Mouse (Mus musculus): ENCODE measurements at regions not wholly inside any gene's neighbourhood (a gene's known extent, or its start where the extent isn't known, plus 50 kb on each side); places are given as distances from the start of the nearest gene placed in this dataset.

DNA sequence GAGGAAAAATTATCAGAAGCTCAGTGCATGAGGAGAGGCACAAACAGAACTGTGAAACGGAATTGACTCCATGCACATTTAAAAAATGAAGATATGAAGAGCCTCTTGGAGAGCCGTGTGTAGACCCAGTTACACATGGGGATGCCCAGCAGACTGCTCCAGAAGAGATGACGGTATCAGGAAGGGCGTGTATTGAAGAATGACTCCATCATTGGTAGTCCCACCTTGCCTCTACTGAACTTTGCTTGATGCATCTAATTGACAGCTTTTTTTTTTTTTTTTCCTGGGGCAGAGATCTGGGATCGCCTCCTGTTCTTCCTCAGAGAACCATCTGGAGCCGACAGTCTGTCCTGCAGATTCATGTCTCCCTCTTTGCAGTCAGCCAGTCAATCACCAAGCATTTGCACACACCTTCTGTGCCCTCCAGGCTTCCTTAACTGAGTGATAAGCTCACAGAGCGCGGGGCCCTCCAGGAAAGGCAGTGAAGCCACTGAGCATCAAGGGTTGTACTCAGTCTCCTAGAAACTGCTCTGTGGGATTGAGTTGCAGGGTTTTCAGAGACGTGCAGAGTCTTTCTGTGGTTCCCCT is 57.6 kb upstream of the D1Pas1 start:
- H3K9me3 ChIP-seq, result no peaks in the 10 kb centered on the region
- ATAC-seq (ENCODE audit: low FRiP score, low read depth), result no peak
- H3K27me3 ChIP-seq, result no peaks in the 10 kb centered on the region
- no peak overlapping the region for H3K4me2 ChIP-seq (replicated peaks)
- H3K36me3 ChIP-seq, result no peaks in the 10 kb centered on the region
- no peak overlapping the region for H3K27ac ChIP-seq
- H3K9ac ChIP-seq, result no peak overlapping the region
- 76% methylated on average over 9 of the region's 9 CpGs for WGBS
- H3K4me3 ChIP-seq, result no peak overlapping the region
- no peaks in the 10 kb centered on the region for H3K4me1 ChIP-seq

DNA sequence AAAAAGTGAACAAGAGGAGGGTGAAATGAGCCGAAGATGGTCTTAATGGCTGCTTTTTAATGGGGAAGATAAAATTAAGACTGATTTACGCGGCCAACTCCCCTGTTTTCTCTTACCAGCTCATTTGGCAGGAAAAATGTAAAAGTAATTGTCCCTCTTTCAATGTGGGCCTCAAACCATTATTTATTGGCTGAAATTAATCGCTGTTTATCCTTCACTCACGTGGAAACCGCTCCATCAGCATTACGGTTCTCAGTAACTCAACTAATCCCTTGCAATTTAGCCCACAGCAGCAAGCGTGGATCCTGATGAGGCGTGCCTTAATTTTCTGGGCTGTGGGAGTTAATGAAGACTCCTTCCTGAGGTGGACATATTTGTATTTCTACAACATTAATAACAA is 58.1 kb upstream of the D1Pas1 start:
- no peak overlapping the region for H3K27ac ChIP-seq
- no peaks in the 10 kb centered on the region for H3K9me3 ChIP-seq
- H3K4me2 ChIP-seq (replicated peaks), result no peak overlapping the region
- ATAC-seq (ENCODE audit: low FRiP score, low read depth), result no peak
- no peaks in the 10 kb centered on the region for H3K27me3 ChIP-seq
- H3K4me1 ChIP-seq, result no peaks in the 10 kb centered on the region
- H3K9ac ChIP-seq, result no peak overlapping the region
- no peak overlapping the region for H3K4me3 ChIP-seq
- H3K36me3 ChIP-seq, result no peaks in the 10 kb centered on the region
- WGBS, result 56% methylated on average over 9 of the region's 9 CpGs

DNA sequence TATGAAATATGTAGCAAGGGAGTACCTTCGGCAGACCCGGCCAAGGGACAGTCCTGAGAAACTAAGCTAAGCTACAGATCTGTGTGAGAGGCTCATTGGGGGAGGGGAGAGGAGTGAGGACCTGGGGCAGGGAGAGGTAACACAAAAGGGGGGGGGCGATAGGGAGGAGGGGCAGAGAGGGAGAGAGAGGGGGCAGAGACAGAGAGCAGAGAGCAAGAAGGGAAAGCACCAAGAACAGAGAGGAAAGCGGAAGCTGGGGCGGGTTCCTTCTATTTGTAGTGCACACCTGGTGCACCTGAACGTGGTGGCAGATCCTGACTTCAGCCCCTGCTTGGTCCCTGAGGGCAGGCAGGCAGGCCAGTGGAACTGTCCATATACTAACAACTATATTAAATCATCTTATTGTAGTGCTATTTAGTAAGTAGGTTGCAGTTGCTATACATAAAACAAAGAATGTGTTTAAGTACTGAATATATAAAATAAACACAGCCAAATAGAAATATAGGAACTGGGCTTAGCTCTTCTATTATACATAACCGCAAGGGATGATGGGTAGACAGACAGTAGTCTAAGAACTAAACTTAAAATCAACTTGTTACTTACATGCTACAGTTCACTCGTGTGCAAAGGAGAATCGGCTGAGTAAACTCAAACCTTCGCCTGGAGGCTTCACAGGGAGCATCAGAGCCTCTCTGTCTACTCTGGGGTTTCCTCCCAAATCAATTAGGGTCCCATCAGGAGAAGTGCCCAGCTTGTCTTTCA is 59.6 kb upstream of the D1Pas1 start:
- Histone ChIP-seq H3K36me3 (no peaks in the 10 kb centered on the region), H3K9ac (no peak overlapping the region), H3K27ac (no peak overlapping the region), H3K27me3 (no peaks in the 10 kb centered on the region), H3K9me3 (no peaks in the 10 kb centered on the region), H3K4me1 (no peaks in the 10 kb centered on the region), H3K4me2 (replicated peaks) (no peak overlapping the region), H3K4me3 (no peak overlapping the region)
- 86% methylated on average over 9 of the region's 10 CpGs for WGBS
- ATAC-seq (ENCODE audit: low FRiP score, low read depth), result no peak

DNA sequence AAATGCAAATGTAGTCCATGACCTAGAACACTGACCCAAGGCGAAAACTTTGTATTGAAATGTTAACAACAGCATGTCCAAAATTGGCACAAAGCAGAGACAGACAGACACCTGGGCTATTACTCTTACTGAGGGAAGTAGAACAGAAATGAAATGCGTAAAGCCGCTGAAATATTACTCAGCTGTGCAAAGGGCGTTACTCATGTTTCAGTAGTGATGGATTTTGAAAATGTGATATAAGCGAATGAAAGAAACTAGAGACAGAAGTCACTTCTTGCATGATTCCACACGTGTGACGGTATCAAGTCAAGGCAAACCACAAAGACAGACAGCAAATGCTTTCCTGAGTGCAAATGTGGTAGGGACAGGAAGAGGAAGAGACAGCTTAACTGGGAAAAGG is 61.3 kb upstream of the D1Pas1 start:
- no peaks in the 10 kb centered on the region for H3K36me3 ChIP-seq
- 90% methylated on average over 7 of the region's 7 CpGs for WGBS
- no peaks in the 10 kb centered on the region for H3K27me3 ChIP-seq
- H3K9me3 ChIP-seq, result no peaks in the 10 kb centered on the region
- ATAC-seq (ENCODE audit: low FRiP score, low read depth), result no peak
- peaks cover 5% of the 10 kb centered on the region; the same call in 1 of the 2 replicates for H3K4me1 ChIP-seq
- no peak overlapping the region for H3K27ac ChIP-seq
- no peak overlapping the region for H3K4me3 ChIP-seq
- H3K9ac ChIP-seq, result no peak overlapping the region
- no peak overlapping the region for H3K4me2 ChIP-seq (replicated peaks)

DNA sequence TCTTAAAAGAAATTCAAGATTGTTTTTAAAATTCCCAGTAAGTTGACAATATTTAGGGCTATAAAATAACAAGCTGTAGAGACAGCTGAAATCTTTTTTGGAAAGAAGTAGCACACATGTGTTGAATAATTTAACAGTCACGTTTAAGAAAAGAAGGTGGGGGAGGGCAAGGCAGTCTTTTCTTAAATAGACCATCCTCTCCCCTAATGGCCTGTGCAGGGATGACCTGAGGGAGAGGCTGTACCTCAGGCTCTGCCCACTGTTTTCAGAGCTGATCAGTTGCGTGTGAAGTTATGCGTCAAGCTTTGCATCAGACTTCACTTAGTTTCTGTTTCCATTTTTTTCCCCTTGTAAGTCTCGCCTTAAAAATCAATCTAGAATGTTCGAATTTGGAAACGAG is 65.7 kb upstream of the D1Pas1 start:
- no peaks in the 10 kb centered on the region for H3K36me3 ChIP-seq
- H3K27me3 ChIP-seq, result 0 out of 2 replicates have a peak, but pooled peaks cover 4% of the 10 kb centered on the region
- WGBS, result 46% methylated on average over 6 of the region's 6 CpGs
- no peak for ATAC-seq (ENCODE audit: low FRiP score, low read depth)
- H3K4me3 ChIP-seq, result no peak overlapping the region
- no peaks in the 10 kb centered on the region for H3K9me3 ChIP-seq
- H3K27ac ChIP-seq, result no peak overlapping the region
- peaks cover 5% of the 10 kb centered on the region; the same call in 1 of the 2 replicates for H3K4me1 ChIP-seq
- H3K4me2 ChIP-seq (replicated peaks), result no peak overlapping the region
- H3K9ac ChIP-seq, result no peak overlapping the region

DNA sequence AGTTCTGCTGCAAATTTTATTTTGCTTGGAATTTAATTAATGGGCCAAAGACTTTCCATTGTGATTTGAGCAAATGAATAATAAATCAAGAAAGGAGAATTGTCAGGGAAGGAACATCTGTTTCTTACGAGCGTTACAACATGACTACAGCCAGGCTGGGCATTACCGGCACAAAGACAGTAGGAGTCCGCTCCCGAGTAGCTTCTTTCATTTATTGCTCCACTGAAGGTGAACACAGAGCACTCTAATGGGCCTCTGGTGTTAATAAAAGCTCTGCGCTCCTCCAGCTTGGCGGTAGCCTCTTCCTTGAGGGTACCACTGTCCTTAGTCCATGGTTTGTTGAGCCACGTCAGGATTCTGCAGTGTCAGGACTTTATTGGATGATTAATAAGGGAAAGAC is 69.0 kb upstream of the D1Pas1 start:
- H3K9ac ChIP-seq, result no peak overlapping the region
- peaks cover 7% of the 10 kb centered on the region; the same call in 1 of the 2 replicates for H3K9me3 ChIP-seq
- ATAC-seq (ENCODE audit: low FRiP score, low read depth), result no peak
- H3K4me3 ChIP-seq, result no peak overlapping the region
- no peak overlapping the region for H3K4me2 ChIP-seq (replicated peaks)
- H3K4me1 ChIP-seq, result peaks cover 5% of the 10 kb centered on the region; the same call in 1 of the 2 replicates
- H3K27me3 ChIP-seq, result 0 out of 2 replicates have a peak, but pooled peaks cover 4% of the 10 kb centered on the region
- H3K27ac ChIP-seq, result no peak overlapping the region
- 41% methylated on average over 8 of the region's 8 CpGs for WGBS
- H3K36me3 ChIP-seq, result no peaks in the 10 kb centered on the region

DNA sequence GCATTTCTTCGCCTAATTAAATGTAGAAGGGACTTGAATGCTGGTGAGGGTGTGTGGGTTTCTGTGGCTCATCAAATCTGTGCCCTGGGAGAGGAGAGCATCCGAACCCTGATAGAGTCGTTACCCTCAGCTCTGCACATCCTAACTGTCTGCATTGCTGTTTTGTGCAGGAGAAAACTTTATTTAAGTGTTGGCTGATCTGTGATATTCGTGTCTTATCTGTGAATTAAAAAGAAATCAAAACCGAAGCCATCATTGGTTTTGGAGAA is 77.7 kb upstream of the D1Pas1 start:
- Histone ChIP-seq H3K9ac (no peak overlapping the region), H3K27ac (no peak overlapping the region), H3K36me3 (no peaks in the 10 kb centered on the region), H3K9me3 (0 out of 2 replicates have a peak, but pooled peaks cover 3% of the 10 kb centered on the region), H3K4me1 (peaks cover 13% of the 10 kb centered on the region), H3K4me3 (no peak overlapping the region), H3K4me2 (replicated peaks) (no peak overlapping the region), H3K27me3 (peaks cover 3% of the 10 kb centered on the region; the same call in 1 of the 2 replicates)
- no peak for ATAC-seq (ENCODE audit: low FRiP score, low read depth)
- WGBS, result 63% methylated on average over 5 of the region's 5 CpGs

DNA sequence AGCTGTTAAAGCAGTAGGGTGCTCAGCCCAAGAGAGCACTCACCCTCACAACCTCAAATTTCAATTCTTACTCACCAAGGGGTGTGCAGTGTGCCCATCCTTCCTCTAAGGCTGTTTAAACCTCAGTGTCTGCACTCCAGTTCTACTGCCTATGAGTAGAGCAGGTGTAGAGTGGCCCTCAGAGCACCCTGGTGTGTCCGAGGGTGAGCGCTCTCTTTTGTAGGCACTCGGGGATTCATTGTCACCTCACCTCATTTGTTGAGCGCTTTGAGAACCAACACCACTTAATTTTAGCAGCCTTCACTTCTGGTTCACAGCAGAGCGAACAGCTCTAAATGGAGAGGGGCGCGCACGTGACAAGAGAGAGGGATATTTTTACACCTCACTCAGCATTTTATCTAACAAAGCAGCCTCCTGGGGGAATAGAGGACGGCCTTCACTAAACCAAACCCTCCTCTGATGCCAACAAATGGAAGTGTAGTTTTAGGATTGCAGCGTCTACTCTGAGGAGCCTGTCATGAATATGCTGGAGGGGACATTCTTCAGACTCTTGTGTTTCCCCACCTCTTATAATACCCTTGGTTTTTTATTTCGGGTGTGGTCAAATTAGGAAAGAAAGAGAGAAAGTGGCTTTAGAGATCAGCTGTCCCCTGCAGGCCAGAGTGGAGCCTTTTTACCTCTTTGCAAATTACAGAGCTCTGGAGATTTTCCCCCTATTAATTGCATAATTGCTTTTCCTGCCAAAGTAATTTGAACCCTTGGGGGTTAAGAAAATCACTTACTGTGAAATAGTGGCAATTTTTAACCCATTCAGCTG is 78.2 kb upstream of the D1Pas1 start:
- ATAC-seq (ENCODE audit: low FRiP score, low read depth), result no peak
- peaks cover 3% of the 10 kb centered on the region; the same call in 1 of the 2 replicates for H3K27me3 ChIP-seq
- no peak overlapping the region for H3K9ac ChIP-seq
- peaks cover 13% of the 10 kb centered on the region for H3K4me1 ChIP-seq
- WGBS, result 51% methylated on average over 11 of the region's 11 CpGs
- H3K36me3 ChIP-seq, result no peaks in the 10 kb centered on the region
- no peak overlapping the region for H3K4me2 ChIP-seq (replicated peaks)
- no peak overlapping the region for H3K4me3 ChIP-seq
- H3K9me3 ChIP-seq, result 0 out of 2 replicates have a peak, but pooled peaks cover 3% of the 10 kb centered on the region
- no peak overlapping the region for H3K27ac ChIP-seq

DNA sequence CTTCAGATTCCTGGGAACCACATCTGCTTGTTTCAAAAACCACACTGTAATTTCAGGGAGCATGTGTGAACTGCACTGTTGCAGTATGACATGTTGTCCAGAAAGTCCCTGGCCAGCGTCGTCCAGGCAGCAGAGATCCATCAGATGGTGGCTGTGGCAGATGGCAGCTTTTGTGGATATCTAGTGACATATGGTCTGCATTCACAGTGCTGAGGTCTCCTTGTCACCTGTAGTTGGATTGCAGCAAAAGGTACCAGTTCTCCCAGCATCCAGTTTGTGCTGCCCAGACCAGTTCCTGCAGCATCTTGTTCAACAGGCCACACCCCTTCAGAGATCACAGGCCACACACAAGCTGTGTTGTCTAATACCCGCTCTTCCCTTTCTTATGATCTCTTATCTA is 80.1 kb upstream of the D1Pas1 start:
- H3K4me3 ChIP-seq, result no peak overlapping the region
- H3K4me2 ChIP-seq (replicated peaks), result no peak overlapping the region
- peaks cover 3% of the 10 kb centered on the region; the same call in 1 of the 2 replicates for H3K27me3 ChIP-seq
- H3K9ac ChIP-seq, result no peak overlapping the region
- H3K9me3 ChIP-seq, result no peaks in the 10 kb centered on the region
- H3K36me3 ChIP-seq, result no peaks in the 10 kb centered on the region
- H3K27ac ChIP-seq, result no peak overlapping the region
- no peak for ATAC-seq (ENCODE audit: low FRiP score, low read depth)
- peaks cover 13% of the 10 kb centered on the region for H3K4me1 ChIP-seq
- WGBS, result 76% methylated on average over 3 of the region's 3 CpGs

DNA sequence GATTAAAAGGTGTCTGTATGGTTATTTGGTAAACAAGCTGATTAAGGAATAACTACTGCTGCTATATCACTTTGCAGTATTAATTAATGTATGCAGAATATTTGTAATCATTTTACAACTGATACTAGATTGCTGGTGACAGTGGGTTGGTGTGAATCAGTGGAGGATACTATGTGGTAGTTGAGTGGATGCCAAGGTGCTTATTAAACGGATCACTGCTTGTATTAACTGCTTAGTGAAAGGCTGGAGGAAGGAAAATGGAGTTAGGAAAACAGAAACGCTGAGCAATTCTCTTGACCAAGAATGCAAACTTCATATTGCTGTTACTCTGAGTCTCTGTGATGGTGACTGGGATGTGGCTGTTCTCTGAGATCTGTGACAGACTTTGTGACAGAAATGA is 86.8 kb upstream of the D1Pas1 start:
- H3K4me3 ChIP-seq, result no peak overlapping the region
- no peaks in the 10 kb centered on the region for H3K9me3 ChIP-seq
- H3K27me3 ChIP-seq, result no peaks in the 10 kb centered on the region
- WGBS, result 75% methylated on average over 2 of the region's 2 CpGs
- no peak for ATAC-seq (ENCODE audit: low FRiP score, low read depth)
- H3K4me1 ChIP-seq, result no peaks in the 10 kb centered on the region; the same call in 1 of the 2 replicates
- no peak overlapping the region for H3K27ac ChIP-seq
- no peaks in the 10 kb centered on the region for H3K36me3 ChIP-seq
- no peak overlapping the region for H3K9ac ChIP-seq
- no peak overlapping the region for H3K4me2 ChIP-seq (replicated peaks)

DNA sequence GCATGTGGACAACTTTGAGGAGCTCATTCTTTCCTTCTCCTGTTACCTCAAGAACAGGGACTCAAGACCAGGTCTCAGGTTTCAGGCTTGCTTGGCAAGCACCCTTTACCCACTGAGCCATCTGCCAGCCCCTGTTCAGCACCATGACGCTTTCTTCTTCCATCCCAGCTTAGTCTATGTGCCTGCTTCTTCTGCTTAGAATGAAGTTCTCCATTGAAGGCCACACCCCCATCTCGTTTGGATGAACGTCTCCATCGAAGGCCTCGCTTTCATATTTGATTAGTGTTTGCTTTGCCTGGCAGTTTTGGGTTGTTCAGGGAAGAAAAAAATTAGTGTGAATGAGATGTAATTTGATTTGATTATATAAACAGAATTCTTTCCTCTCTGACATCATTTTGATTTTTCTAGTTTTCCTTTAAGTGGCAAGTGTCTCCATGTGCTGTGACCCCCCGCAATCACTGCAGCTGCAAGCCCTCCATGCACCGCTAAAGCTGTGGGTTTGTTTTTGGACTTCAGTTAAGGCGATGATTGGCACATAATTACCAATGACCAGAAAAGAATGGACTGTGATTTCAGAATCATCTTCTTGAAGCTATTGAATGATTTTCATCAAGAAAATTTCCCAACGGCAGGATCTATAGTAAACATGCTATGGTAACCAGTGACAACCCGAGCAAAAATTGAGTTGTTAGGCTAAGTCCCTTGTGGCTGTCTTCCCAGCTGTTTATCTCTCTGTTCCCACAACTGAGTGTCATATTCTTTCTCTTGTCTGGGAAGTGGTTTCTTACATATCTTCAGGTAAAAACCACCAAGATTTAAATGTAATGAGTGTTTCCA is 106.4 kb upstream of the D1Pas1 start:
- no peaks in the 10 kb centered on the region for H3K27me3 ChIP-seq
- H3K9me3 ChIP-seq, result no peaks in the 10 kb centered on the region
- H3K4me1 ChIP-seq, result no peaks in the 10 kb centered on the region
- ATAC-seq (ENCODE audit: low FRiP score, low read depth), result no peak
- H3K4me3 ChIP-seq, result no peak overlapping the region
- H3K4me2 ChIP-seq (replicated peaks), result no peak overlapping the region
- no peak overlapping the region for H3K9ac ChIP-seq
- H3K27ac ChIP-seq, result no peak overlapping the region
- H3K36me3 ChIP-seq, result no peaks in the 10 kb centered on the region
- WGBS, result 87% methylated on average over 10 of the region's 10 CpGs

DNA sequence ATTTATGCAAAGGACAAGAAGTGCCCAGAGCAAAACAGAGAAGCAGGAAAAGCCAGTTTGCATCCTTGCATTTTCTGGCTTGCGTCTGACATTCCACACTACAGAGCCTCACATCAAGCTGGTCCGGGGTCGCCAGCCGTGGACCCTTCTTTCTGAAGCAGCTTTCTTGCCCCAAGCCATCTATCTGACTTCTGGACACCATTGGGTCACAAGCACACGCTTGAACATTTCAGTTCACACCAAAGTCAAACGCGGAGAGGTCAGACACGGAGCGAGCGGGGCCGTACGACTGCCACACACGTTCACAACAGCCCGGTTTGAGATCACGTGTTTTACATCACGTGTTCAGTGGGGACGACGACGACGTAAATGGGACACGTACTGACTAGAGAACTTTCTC is 108.9 kb upstream of the D1Pas1 start:
- Histone ChIP-seq H3K36me3 (no peaks in the 10 kb centered on the region), H3K4me2 (replicated peaks) (no peak overlapping the region), H3K27ac (no peak overlapping the region), H3K9ac (no peak overlapping the region), H3K4me3 (no peak overlapping the region), H3K9me3 (no peaks in the 10 kb centered on the region), H3K27me3 (no peaks in the 10 kb centered on the region), H3K4me1 (no peaks in the 10 kb centered on the region)
- ATAC-seq (ENCODE audit: low FRiP score, low read depth), result no peak
- WGBS, result 87% methylated on average over 21 of the region's 21 CpGs
